Mouse (Mus musculus) hindlimb bud, embryonic 11.5 days (tissue): ENCODE measurements around the gene Dpf2.

Experiments
- DNase-seq: peaks from one replicate; pipeline ENCODE4 v3.0.0-alpha.2; 2012; ENCODE audit warnings: low read depth, low spot score; ENCODE audit errors: extremely low spot score

Dpf2 gene

DNA sequence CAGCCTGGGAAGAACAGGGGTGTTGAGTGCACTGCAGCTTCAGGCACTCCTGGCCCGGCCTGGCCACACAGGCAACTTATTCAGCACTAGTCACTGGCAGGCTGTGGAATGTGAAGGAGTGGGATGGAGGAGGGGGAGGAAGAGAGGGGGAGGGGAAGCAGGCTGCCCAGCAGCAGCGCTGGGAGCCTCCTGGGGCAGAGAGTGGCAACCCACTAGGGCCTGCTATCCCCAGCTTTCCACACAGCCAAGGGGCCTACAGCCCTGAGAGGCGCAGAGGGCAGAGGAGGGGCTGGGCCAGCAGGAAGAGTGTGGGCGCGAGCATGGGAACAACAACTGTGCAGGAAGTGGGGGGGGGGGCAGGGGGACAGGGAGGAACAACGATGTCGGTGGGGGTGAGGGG, 41.5 kb downstream of the Dpf2 start:
- DNase-seq = no peak

DNA sequence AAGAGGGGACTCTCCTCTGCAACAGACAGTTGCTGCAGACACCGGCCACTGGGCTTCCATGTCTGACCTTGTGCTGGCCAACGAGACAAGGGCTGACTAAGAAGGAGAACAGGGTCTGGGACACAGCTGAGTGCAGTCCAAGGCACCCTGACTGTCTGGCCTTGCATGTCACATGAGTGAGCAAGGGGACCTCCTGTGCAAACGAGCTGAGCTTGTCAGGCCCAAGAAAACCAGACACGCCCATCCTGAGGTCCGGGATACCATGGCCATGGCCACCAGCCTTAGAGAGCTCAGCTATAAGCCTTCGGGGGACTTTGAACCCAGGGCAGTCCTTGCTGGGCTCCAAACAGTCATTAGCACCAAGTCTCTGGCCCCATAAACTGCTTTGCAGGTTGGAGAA, 44.7 kb downstream of the Dpf2 start:
- no peak for DNase-seq

DNA sequence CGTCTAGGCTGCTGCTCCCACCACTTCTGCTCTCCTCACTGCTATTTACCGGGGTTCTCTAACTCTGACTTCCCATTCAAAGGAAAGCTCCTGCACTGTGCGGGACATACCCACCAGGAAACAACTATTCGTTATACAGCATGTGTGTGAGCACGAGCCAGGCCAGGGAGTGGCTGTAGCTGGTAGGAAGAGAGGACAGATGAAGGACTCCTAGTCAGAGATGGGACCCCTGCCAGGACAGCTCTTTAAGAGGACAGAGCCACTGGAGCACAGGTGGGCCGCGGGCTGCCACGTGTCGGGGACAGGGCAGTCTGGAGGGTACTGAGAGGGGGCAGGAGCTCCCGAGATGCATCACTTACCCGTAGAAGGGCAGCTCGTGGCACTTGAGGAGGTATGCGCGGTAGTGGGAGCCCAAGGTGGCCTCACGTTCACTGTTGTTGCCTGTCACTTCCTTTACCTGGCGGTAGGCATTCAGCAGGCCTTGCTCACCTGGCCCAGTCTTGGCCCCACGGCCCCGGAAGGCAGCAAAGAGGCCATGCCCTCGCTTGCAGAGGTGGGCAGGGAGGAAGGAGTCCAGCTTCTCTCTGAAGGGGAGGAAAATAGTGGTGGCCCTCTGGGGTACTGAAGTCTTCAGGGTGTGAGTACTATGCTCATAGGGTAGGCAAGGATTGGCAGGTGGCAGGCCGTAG, 48.0 kb downstream of the Dpf2 start:
- no peak for DNase-seq

DNA sequence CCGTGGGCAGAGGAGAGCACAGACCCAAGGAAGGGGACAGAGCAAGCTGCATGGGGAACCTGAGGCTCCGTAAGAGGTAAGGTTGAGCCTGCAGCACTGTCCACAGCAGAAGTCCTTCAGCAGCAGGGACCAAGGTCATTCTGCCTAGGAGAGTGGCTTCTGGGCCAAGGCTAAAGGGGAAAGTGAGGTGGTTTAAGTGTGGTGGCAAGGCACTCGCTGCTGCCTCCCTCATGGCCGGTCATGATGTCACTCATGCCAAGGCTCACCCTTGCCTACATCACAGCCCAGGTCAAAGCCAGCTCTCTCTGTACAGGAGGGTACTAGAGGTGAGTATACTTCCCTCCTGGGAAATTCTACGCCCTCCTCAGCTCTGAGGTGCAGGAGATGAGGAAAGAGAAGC, 49.0 kb downstream of the Dpf2 start:
- no peak for DNase-seq

DNA sequence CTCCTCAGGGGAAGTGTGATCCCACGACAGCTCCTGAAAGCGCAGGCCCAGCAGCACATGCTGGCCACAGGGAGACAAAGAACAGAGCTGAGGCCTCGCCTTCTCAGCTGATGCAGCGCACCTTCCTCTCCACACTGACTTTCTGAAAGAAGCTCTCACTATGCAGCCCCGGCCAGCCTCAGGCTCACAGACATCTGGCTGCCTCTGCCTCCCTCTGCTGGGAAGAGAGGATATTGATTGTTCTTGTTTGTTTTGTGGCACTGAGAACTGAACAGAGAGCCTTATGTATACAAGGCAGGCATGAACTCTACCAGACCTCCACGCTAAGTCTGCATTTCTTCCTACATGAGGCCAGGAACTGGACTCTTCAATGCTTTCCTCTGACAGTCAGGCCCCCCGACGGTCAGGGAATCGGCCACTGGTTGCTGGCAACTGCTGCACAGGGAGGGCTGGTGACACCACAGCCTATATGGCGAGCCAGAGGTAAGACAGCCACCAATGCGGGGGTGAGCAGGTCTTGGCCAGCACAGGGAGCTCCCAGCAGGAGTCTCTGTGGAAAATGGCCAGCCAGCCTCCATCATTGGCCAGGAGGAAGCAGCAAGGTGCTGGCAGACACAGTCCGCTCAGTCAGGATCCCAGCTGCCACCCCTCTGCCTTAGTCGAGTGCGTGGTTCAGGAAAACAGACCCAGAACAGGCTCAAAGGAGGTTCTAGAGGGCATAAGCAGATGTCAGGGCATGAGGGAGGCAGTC, 50.3 kb downstream of the Dpf2 start:
- DNase-seq = no peak

DNA sequence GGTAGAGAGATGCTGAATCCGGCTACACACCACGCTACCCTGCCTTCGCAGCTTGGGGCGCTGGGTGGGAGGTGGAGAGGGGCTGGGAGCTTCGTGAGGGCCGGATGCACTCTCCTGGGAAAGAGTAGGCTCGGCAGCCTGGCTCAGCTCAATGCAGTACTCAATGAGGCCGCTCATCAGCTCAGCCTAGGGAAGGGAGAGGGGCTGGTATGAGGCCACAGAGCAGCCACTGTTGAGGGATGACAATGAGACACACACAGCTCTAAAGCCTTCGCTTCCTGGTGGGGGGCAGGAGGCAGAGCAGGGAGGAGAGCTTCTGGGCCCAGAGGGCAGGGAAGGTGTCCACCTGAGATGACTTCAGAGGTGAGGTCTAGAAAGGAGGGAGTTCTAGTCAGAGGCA, 56.2 kb downstream of the Dpf2 start:
- no peak for DNase-seq

DNA sequence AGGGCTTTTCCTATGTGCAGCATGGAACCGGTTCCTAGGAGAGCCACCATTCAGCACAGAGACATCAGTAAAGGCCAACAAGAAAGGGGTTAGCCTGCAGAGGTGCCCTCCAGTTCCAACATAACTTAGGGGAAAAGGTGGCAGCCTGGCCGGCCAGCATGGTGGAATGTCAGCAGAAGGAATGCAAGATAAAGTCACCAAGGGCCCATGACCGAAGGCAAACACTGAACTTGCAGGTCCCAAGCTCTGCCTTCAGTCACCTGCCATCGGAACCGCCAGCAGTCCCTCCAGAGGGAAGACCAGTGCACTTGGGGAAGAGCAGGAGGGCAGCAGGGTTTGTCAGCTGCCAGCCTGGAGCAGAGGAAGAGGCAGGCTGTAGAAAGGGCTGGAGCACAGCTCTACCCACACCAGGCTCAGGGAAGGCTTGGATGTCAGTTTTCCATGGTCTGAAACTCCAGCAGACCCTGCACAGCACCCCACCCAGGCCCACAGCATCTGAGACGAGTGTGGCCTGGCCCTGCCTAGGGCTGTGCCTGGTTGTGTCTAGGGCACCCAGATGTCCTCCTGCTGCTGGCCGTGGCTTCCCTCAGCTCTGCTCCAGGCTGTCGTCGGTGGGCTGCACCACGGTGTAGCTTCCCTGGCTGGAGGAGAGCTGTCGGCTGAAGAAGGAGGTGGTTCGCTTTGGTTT, 60.6 kb downstream of the Dpf2 start:
- DNase-seq = no peak

DNA sequence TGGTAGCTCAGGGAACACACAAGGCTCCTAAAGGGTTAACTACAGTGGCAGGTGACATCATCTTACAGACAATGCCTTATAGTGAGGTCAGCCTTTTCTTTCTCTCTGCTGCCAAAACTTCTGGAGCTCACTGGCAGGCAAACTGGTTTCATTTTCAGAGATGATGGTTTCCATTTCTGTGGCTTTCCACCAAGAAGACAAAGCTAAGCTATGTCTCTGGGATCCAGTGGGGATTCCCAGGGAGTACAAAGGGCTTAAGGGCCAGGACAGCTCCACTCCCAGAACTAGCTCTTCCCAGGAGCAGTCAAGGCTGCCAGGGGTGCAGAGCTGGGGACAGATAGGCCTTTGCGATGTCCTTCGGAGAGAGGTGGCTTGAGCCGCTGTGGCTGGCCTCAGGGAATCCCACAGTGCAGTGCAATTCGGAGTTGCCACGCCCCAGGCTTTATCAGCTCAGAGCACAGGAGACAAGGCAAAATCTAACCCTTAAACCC, 61.3 kb downstream of the Dpf2 start:
- DNase-seq = no peak

DNA sequence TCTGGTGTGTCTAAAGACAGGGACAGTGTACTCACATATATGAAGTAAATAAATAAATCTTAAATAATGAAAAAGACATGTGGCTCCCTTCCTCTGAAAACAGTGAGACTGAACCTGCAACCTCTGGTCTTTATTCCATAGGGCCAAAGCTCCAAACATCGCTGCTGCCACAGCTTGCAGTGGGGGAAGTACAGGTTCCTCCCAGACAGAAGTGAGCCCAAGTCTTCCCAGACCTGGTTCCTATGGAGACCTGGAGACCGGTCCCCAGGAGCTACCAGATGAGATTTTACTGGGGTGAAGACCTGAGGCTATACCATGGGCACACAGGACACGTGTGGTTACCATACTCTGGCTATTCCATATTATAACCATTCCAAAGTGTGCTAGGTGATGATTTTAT, 62.0 kb downstream of the Dpf2 start:
- DNase-seq = no peak

DNA sequence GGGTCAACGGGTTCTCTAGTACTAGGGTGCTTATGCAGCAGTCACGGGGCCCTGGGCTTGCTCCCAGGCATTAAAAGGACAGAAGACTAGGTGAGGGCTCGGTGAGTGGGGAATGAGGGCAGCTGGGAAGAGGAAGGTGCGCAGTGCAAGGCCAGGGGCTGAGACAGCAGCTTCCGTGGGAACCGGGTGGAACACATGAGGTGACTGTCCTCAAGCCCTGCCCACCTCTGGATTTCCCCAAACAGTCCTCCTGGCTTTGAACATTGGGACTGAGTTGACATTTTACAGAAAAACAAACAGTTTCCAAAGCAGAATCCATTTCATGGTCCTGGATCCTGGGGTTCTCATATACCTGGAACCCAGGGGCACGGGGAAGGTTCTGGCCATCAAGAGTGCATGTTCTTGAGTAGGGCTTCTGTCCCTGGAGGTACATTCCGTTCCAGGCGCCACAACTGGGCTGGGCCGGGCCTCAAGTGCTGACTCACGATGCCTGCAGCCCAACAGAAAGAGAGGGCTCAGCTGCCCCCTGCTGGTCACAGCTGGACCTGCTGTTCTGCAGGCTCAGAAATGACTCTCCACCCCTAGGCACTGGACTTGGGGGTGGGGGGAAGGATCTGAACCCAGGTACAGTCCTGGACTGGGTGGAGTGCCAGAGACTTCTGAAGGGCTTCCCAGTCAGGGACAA, 62.8 kb downstream of the Dpf2 start:
- no peak for DNase-seq

DNA sequence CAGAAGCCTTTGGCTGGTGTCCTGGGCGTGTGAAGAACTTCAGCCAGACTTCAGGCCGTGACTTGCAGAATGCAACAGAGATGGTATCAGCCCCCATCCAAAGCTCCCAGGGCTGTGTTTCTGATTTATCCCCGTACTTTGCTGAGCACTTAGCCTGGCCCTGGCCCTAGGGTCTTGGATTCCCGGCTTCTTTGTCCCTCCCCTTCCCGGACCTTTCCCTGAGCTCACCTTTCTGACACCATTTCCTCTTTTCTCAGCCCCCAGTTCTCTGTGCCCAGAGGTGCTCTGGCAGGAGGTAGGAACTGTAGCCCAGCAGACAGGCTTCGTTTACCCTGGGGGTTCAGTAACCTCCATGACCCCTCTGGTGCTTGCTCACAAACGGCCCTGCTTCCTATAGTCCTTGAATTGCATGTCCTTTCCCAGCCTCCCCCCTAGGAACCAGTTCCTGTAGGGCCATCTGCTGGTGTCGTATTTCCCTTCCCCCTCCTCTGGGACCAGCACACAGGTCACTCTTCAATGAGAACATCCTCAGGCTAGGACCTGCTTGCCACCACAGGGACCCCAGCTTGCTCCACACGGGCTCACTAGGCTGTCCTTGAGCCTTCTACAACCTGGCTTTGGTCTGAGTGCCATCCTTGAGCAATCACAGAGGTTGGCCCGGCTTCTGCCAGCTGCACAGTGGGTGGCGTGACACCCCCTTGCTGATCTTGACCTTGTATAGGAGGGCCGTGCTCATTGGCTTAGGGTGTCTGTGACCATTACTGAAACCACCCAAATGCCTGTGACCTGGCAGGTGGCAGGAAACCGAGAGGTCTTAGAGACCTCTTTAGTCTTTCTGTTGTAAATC, 63.8 kb downstream of the Dpf2 start:
- no peak for DNase-seq

DNA sequence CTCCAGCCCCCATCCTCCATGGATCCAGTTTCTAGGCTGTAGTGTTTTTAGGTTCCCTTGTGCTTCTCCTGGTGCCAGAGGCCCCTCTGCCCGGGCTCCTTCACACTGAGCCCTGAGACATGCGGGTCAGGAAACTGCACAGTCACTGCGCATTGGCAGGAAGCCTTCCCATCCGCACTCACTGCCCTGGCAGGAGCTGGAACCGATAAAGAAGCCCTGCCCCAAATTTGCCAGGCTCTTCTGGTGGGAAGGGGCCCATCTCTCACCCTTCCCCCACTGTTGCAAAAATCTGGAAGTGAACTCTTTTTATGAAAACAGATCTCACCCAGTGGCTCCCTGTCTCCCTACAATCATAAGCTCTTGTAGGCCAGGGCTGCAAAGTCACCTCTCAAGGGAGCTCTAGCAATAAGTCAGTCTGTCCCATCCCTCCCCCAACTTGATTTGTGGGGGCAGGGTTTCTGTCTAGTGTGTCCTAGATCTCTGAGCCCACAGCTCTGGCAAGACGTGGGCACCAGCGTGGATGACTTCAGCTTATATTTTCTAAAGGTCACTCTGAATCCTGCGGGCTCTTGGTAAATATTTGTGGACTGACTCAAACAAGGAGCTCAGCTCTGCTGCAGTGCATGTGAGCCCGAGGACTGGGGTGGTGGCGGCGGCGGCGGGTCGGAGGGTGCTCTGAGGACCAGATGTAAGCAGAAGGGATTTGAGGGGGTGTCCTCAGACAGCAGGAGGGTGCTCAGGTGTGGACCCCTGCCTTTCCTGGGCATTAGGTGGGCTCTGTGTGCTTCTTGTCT, 64.6 kb downstream of the Dpf2 start:
- no peak for DNase-seq

DNA sequence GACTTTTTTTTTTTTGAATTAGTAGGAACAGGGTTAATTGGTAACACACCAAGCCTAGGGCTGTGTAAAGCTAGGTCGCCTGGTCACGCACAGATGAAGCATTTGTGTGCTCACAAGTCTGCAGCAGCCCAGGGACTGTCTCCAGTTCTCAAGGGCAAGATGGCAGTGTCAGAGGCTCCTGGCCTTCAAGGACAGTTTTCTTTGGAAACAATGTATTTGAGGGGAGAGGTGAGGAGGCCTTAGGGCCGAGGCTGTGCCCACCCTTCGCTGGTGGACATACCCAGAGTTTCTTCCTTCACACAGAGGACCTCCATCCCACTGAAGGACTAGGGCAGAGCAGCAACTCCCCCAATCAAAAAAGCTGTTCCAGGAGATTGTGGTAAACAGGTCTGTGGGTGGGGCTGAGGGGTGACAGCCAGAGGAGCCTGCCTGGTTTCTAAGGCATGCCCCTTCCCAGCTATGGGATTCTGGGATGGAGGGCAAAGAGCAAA, 65.5 kb downstream of the Dpf2 start:
- no peak for DNase-seq

DNA sequence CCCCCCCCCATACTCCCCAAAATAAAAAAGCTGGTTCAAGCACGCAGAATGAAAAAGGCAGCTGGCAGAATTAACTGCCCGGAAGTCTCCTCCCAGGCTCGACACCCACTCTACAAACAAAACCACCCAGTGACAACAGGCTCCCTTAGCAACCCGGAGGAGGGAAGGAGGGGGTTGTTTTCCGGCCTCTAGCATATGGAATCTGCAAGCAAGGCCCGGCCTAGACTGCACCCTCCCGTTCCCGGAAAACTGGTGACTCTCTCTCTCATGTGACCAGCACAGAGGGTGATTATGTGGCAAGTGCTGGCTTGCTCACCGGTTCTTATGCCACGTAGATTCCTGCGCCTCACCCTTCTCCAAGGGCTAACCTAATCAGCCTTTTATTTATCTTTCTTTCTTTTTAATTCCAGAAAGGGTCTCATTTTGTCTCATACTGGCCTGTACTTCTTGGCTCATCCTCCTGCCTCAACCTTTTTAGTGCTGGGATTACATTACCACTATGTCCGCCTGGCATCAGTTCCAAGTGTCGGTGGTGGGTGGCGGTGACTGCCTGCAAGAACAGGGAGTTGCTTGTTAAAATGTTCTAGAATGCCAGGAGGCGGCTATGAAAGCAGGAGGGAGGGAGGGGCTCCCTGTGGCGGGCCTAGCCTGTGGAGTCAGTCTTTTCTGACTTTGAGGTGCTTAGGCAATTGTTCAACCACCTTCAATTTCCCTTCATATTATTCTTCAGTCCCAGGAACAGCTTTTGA, 66.1 kb downstream of the Dpf2 start:
- no peak for DNase-seq
